Mouse (Mus musculus) lung, embryonic 14.5 days (tissue): ENCODE measurements around the gene Ctnnbip1. TPM values are rescaled to one million over a fixed set of nuclear protein-coding genes. Genes with fewer than 3 reads are reported as not detected.
"Not testable (repeated sequence)": the region's sequence is repeated elsewhere in the genome, so short reads cannot be mapped to it uniquely, and the experiment has no call there.

ENCODE experiments used
- ATAC-seq: fragments of 200-750 bp; cut with Nextera tagmentation; 2 replicates; pipeline ENCODE4 v1.8.0; 2017; ENCODE audit warnings: mild to moderate bottlenecking, moderate TSS enrichment, moderate library complexity; ENCODE audit not compliant: insufficient read depth
- DNase-seq: peaks from one replicate; pipeline ENCODE4 v3.0.0-alpha.2; 2015
- H3K27ac ChIP-seq: fragments of 300-500 bp; sonication (generic); 2 replicates; pipeline ENCODE4 v1.5.1; 2014; ENCODE audit warnings: low read depth, mild to moderate bottlenecking, moderate library complexity
- H3K27me3 ChIP-seq: fragments of 300-500 bp; sonication (generic); 2 replicates; pipeline ENCODE4 v1.6.1; 2014; ENCODE audit warnings: low read length, control low read depth; ENCODE audit not compliant: insufficient read depth
- H3K36me3 ChIP-seq: fragments of 300-500 bp; sonication (generic); 2 replicates; pipeline ENCODE4 v1.6.1; 2014; ENCODE audit warnings: control low read depth; ENCODE audit not compliant: insufficient read depth
- H3K4me1 ChIP-seq: fragments of 300-500 bp; sonication (generic); 2 replicates; pipeline ENCODE4 v1.6.1; 2014; ENCODE audit warnings: antibody characterized with exemption, control low read depth; ENCODE audit not compliant: insufficient read depth
- H3K4me2 ChIP-seq: fragments of 300-500 bp; sonication (generic); 2 replicates; pipeline ENCODE4 v1.6.1; 2014; ENCODE audit warnings: mild to moderate bottlenecking
- H3K4me3 ChIP-seq: fragments of 300-500 bp; sonication (generic); 2 replicates; pipeline ENCODE4 v1.5.1; 2014; ENCODE audit warnings: low read depth, low read length
- H3K9ac ChIP-seq: fragments of 300-500 bp; sonication (generic); 2 replicates; pipeline ENCODE4 v1.6.1; 2014
- H3K9me3 ChIP-seq: fragments of 300-500 bp; sonication (generic); 2 replicates; pipeline ENCODE4 v1.6.1; 2016; ENCODE audit warnings: low read depth, low read length, control low read depth
- CTCF ChIP-seq: IDR thresholded peaks from 2 replicates; pipeline ENCODE4 v1.5.1; 2016; ENCODE audit warnings: antibody characterized with exemption, low read depth
- WGBS: fragments of 180-500 bp; shearing (Covaris S2); extraction: QIAGEN DNeasy Blood & Tissue Kit; methylation state at CpG from one replicate; pipeline ENCODE4 v1.1.7; 2014; 5-methylcytosine and 5-hydroxymethylcytosine counted together
- microRNA-seq: library from miRNA; unstranded; fragments of <30 nt; microRNA quantifications from one replicate; pipeline ENCODE4, GENCODE M21; 2016; ENCODE audit warnings: borderline number of aligned reads
- polyA plus RNA-seq: library from polyadenylated mRNA; unstranded; fragments of >200 nt; fragmentation: Nextera tagmentation; extraction: Ambion mirVana; gene quantifications from 2 replicates; pipeline ENCODE4 v1.2.1, GENCODE M21; 2014

Ctnnbip1 gene
- polyA plus RNA-seq, 1 experiment from 2014 or later, result 65.4 TPM

GRCm38 (mm10) chr4:149607591-149608308 is 89.7 kb downstream of the Ctnnbip1 start:
- ATAC-seq (peak; percentile 74), DNase-seq (peak; percentile 62)
- Histone ChIP-seq H3K9me3 (no peaks in the 10 kb centered on the region), H3K27me3 (no peaks in the 10 kb centered on the region), H3K9ac (no peak overlapping the region), H3K4me3 (no peak overlapping the region), H3K27ac (no peak overlapping the region), H3K36me3 (no peaks in the 10 kb centered on the region), H3K4me2 (no peak overlapping the region), H3K4me1 (no peaks in the 10 kb centered on the region)
- WGBS, result 26% methylated on average over 20 of the region's 20 CpGs
- peak; percentile 7; the same call in 1 of the 2 replicates for TF ChIP-seq CTCF

GRCm38 (mm10) chr4:149608309-149608638 is 90.2 kb downstream of the Ctnnbip1 start:
- DNase-seq (no peak), ATAC-seq (no peak)
- no peak overlapping the region for H3K9ac ChIP-seq
- TF ChIP-seq CTCF, result no peak
- no peaks in the 10 kb centered on the region for H3K4me1 ChIP-seq
- no peaks in the 10 kb centered on the region for H3K27me3 ChIP-seq
- no peak overlapping the region for H3K27ac ChIP-seq
- H3K4me3 ChIP-seq, result no peak overlapping the region
- H3K9me3 ChIP-seq, result no peaks in the 10 kb centered on the region
- H3K36me3 ChIP-seq, result no peaks in the 10 kb centered on the region
- H3K4me2 ChIP-seq, result no peak overlapping the region
- 69% methylated on average over 6 of the region's 6 CpGs for WGBS

- ATAC-seq, result no peak
- Histone ChIP-seq H3K4me1 (no peaks in the 10 kb centered on the region), H3K36me3 (no peaks in the 10 kb centered on the region), H3K4me2 (no peak overlapping the region), H3K9me3 (no peaks in the 10 kb centered on the region), H3K4me3 (no peak overlapping the region), H3K9ac (no peak overlapping the region), H3K27me3 (no peaks in the 10 kb centered on the region), H3K27ac (no peak overlapping the region)
- 55% methylated on average over 8 of the region's 8 CpGs for WGBS
- TF ChIP-seq CTCF, result no peak
- DNase-seq, result peak; percentile 34
Measured at GRCm38 (mm10) chr4:149609256-149610025, 91.4 kb downstream of the Ctnnbip1 start.

GRCm38 (mm10) chr4:149611376-149612044 is 93.5 kb downstream of the Ctnnbip1 start:
- Histone ChIP-seq H3K4me1 (no peaks in the 10 kb centered on the region), H3K9me3 (peaks cover 4% of the 10 kb centered on the region; the same call in 1 of the 2 replicates), H3K36me3 (peaks cover 8% of the 10 kb centered on the region; the same call in 1 of the 2 replicates), H3K4me2 (no peak overlapping the region), H3K27me3 (no peaks in the 10 kb centered on the region), H3K4me3 (no peak overlapping the region), H3K9ac (no peak overlapping the region), H3K27ac (no peak overlapping the region)
- peak; percentile 89 for TF ChIP-seq CTCF
- ATAC-seq, result no peak
- DNase-seq, result peak; percentile 86
- WGBS, result 48% methylated on average over 10 of the region's 10 CpGs

- not testable (repeated sequence) for H3K27me3 ChIP-seq, DNase-seq, H3K9ac ChIP-seq, H3K4me3 ChIP-seq, H3K4me1 ChIP-seq, H3K27ac ChIP-seq, H3K4me2 ChIP-seq, ATAC-seq, H3K9me3 ChIP-seq
- H3K36me3 ChIP-seq, result peaks cover 12% of the 10 kb centered on the region; the same call in 1 of the 2 replicates
- WGBS, result 68% methylated on average over 6 of the region's 6 CpGs
Measured at GRCm38 (mm10) chr4:149613497-149613896, 95.5 kb downstream of the Ctnnbip1 start.

DNA sequence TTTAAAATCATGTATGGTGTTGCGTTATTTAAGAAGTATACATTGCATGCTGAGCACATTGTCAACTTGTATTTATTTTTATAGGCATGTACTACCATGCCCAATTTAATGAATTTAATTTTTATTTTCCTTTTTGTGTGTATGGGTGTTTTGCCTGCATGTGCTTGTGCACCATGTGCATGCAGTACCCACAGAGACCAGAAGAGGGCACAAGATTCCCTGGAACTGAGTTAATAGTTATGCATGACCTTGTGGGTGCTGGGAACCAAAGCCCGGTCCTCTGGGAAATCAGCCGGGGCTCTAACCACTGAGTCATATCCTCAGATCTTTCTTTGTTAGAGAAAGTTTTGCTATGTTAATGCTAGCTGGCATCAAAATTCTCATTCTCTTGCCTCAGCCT is 96.8 kb downstream of the Ctnnbip1 start:
- no peak overlapping the region for H3K4me2 ChIP-seq
- 95% methylated on average over 3 of the region's 3 CpGs for WGBS
- no peak overlapping the region for H3K4me3 ChIP-seq
- no peak for DNase-seq
- no peak for ATAC-seq
- no peaks in the 10 kb centered on the region for H3K4me1 ChIP-seq
- no peaks in the 10 kb centered on the region for H3K27me3 ChIP-seq
- no peak overlapping the region for H3K9ac ChIP-seq
- H3K36me3 ChIP-seq, result peaks cover 12% of the 10 kb centered on the region; the same call in 1 of the 2 replicates
- no peak overlapping the region for H3K27ac ChIP-seq
- H3K9me3 ChIP-seq, result peaks cover 4% of the 10 kb centered on the region; the same call in 1 of the 2 replicates
- peak; percentile 34; the same call in 1 of the 2 replicates for TF ChIP-seq CTCF

Small RNA genes lying within 50 kb of the gene (microRNA-seq; reads per million reads assigned to microRNA genes)
- gene Mir5616, result 1.2 reads per million

Other genes with a start within 250 kb of the Ctnnbip1 start
- 38.9 and 39.7 TPM in 2 replicates for gene Kif1b, start 210.5 kb upstream of the Ctnnbip1 start, polyA plus RNA-seq
- 40.0 and 41.3 TPM in 2 replicates for gene Ube4b, start 91.5 kb upstream of the Ctnnbip1 start, polyA plus RNA-seq
- 1.4 and 1.7 TPM in 2 replicates for gene Rbp7, start 63.3 kb upstream of the Ctnnbip1 start, polyA plus RNA-seq
- gene Tmem274, start 40.9 kb upstream of the Ctnnbip1 start, polyA plus RNA-seq, result 0.32 TPM in 1 of 2 replicates, not detected in the other
- 12.0 and 12.5 TPM in 2 replicates for gene Nmnat1, start 33.0 kb upstream of the Ctnnbip1 start, polyA plus RNA-seq
- gene Lzic, start 33.0 kb upstream of the Ctnnbip1 start, polyA plus RNA-seq, result 51.1 and 52.8 TPM in 2 replicates
- 45.3 and 45.7 TPM in 2 replicates for gene Clstn1, start 68.2 kb downstream of the Ctnnbip1 start, polyA plus RNA-seq
- 4.9 and 5.5 TPM in 2 replicates for gene Pik3cd, start 184.3 kb downstream of the Ctnnbip1 start, polyA plus RNA-seq
- gene Tmem201, start 219.8 kb downstream of the Ctnnbip1 start, polyA plus RNA-seq, result 24.7 and 30.3 TPM in 2 replicates